Mouse (Mus musculus) kidney, adult 2 months (tissue): ENCODE measurements around the gene Stard13.

Source experiments
- CTCF ChIP-seq: fragments of 200-500 bp; conservative IDR thresholded peaks from 2 replicates; pipeline ENCODE4 v1.5.1; 2011; ENCODE audit warnings: low read depth, mild to moderate bottlenecking, control low read depth, low read length, moderate library complexity, mixed read lengths; ENCODE audit not compliant: insufficient read depth, insufficient read length
- POLR2A ChIP-seq: fragments of 200-500 bp; IDR thresholded peaks from one replicate; pipeline ENCODE4 v1.6.1; 2011; ENCODE audit warnings: low read depth, low read length, control low read depth

- TF ChIP-seq POLR2A (no peak), CTCF (no peak)
These were observed 162.2 kb downstream of the Stard13 start for GRCm38 (mm10) chr5:151071430-151071829.
